Mouse (Mus musculus): ENCODE results near the gene Ldhc.

The Ldhc gene

DNA sequence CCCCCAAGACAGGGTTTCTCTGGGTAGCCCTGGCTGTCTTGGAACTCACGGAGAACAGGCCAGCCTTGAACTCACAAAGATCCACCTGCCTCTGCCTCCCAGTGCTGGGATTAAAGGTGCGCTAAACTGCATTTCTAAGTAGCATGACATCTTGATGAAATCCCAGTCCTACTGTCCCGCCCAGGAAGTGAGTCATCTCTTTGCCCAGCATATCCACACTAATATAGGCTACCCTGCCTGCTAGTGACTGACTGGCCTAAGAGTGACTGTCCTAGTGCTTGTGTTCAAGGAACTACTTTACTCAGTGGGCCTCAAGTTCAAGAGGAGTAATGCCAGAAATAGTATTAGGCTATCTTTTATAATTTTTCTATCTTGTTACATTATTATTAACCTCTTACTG, 55.4 kb downstream of the Ldhc start:
- no peak for DNase-seq (ENCODE audit: low spot score in 2 of 2)

GRCm38 (mm10) chr7:46918678-46919371, 57.8 kb downstream of the Ldhc start:
- DNase-seq (ENCODE audit: low spot score in 2 of 2): no peak

- DNase-seq (ENCODE audit: low spot score in 2 of 2): peak; percentile 92 to 93
Measured at GRCm38 (mm10) chr7:46919551-46920176, 58.7 kb downstream of the Ldhc start, which contains the start of gene Tsg101. TSS of gene Tsg101 (minus strand) at chr7:46919969.

DNA sequence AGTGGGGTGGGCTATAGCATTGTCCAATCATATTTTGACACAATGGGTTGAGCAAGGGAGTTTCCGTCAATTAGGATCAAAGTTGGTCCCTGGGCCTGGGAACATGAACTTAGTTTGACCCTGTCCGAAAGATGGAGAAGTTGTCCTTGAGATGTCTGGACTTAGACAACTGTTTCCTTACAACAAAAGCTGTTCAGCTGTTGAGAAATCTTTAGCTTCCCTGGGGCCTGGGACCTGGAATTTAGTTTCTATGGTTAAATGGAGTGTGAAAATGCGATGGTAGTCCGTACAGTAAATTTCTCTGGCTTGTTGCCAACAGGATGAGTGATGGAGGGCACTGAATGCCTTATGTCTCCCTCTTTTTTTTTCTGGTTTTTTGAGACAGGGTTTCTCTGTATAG, 61.1 kb downstream of the Ldhc start:
- no peak for DNase-seq (ENCODE audit: low spot score in 2 of 2)
